Mouse (Mus musculus): ENCODE measurements around the gene Uhmk1.

- TF ChIP-seq CTCF (IDR thresholded peaks at IDR 0.05; ENCODE audit: low read depth), result no peak
- TF ChIP-seq EP300 (IDR thresholded peaks at IDR 0.05; ENCODE audit: low read depth), result no peak
Measured at GRCm38 (mm10) chr1:170175848-170176247, 39.3 kb downstream of the Uhmk1 start.
